Mouse (Mus musculus): ENCODE results near the gene Ntng2. TPM values are rescaled to one million over a fixed set of nuclear protein-coding genes. Genes with fewer than 3 reads are reported as not detected.
A peak's percentile ranks its signal among the peaks of the same experiment; 100 is the strongest.

Ntng2 gene
- total RNA-seq (2022): 100 to 1,000 TPM in 3 of 4 experiments, 10 to 100 TPM in 1; 94.3 to 106 (median 105) TPM

GRCm38 (mm10) chr2:29252599-29253204 lies at the start of gene Ntng2:
Gene Ntng2, minus strand, starts transcription at chr2:29253005.
- DNase-seq (ENCODE audit: low spot score in 2 of 2): peak; percentile 41 to 53

DNA sequence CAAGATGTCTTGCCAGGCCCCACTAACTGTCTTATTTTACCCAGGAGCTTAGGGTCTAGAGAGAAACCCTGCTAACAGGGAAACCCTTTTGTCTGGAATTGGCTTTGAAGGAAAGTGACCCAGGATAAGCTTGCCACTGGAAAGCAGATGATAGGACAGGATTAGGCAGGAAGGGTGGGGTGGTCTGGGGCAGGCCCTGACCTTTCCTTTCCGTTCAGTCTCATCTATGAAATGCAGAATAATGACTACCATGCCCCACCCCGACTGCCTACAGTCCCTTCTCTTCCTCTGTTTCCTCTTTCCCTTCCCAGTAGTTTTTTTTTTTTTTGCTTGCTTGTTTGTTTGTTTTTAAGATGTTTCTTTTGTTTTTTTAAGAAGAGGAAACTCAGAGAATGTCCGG lies 42.8 kb upstream of the Ntng2 start:
- DNase-seq (ENCODE audit: low spot score in 2 of 2): no peak

- DNase-seq (ENCODE audit: low spot score in 2 of 2): no peak
Observed at GRCm38 (mm10) chr2:29287651-29288050, 34.8 kb upstream of the Ntng2 start.

DNA sequence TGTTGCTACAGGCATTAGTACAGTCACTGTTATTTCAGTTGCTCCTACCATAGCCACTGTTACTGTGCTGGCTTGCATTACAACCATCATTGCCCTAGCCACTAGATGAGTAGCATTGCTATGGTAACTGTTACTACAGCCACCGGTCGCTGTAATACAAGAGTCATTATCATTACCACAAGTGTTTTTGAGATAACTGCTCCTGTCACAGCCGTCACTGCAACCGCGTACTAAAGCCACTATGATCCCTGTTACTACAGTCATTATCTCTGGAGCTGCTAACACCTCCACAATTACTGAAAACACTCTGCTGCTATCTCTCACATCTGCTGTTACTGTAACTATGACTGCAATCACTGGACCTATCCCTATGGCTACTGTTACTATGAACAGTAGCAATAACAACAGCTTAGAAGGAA lies 24.9 kb upstream of the Ntng2 start:
- no peak for DNase-seq (ENCODE audit: low spot score in 2 of 2)

DNA sequence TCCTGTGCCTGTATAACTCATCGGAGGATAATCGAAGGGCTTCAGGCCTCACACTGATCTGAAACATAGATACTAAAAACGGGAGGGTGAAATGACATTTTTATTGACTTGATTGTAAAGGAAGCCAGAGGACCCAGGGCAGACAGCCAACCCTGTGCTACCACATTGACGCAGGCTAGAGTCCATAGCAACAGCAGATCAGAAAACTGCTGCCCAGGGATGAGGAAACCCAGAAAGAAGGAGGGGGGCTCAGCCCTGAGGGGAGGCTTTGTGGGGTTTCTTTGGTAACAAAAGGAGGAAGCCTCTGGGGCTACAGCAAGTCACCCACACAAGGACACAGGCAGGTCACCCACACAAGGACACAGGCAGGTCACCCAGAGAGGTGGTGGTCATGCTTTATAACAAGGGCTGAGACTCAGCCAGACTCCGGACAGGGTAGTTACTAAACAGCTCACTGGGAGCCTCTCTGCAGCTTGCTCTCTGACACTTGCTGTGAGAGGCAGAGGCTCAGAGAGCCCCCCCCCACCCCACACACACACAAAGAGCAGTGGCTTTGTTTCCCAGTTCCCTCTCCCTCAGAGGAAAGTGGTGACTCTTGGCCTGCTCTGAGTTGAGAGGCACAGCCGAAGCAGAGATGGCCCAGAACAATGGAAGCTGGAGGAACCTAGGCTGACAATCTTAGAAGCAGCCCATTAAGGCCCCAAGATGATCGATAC lies 19.2 kb upstream of the Ntng2 start:
- no peak for DNase-seq (ENCODE audit: low spot score in 2 of 2)

DNA sequence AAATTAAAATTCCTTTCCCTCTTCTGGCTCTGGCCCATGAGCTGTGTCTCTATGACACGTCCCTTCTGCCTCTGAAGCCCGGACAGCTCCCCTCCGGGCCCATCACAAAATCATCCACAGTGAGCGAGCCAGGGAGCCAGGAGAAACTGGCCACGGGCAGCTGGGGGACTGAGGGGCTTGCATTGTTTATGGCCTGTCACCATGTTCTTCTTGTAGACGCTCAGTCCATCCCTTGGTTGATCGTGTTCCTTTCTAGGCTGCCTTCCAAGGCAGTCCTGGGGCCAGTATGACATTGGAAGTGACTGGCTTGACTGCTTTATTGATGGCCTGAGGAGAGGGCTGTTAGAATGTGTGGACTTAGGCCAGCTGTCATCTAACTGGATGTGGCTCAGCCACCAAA lies 18.3 kb upstream of the Ntng2 start:
- no peak for DNase-seq (ENCODE audit: low spot score in 2 of 2)

GRCm38 (mm10) chr2:29266810-29267209 lies 14.0 kb upstream of the Ntng2 start:
- DNase-seq (ENCODE audit: low spot score in 2 of 2): no peak

DNA sequence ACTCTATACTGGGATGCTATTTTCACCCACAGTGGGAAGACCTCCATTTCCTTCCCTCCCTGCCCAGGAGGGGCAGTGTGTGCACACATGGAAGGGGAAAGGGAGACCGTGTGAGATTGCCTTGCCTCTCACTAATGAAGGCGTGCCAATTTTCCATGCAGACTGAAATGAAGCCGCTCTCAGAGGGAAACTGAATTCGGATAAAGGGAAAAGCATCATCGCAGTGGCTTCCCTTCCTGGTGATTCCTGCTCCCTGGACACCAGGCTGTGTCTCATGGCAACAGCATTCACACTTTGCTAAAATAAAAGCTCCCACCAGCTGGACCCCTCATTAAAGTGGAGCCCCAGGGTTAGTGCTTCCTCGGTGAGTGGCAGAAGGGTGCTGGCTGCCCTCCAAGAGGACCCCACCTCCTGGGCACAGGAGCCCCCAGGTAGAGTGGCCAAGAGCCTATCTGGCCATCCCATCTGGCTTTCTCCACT lies 9.7 kb upstream of the Ntng2 start:
- no peak for DNase-seq (ENCODE audit: low spot score in 2 of 2)

DNA sequence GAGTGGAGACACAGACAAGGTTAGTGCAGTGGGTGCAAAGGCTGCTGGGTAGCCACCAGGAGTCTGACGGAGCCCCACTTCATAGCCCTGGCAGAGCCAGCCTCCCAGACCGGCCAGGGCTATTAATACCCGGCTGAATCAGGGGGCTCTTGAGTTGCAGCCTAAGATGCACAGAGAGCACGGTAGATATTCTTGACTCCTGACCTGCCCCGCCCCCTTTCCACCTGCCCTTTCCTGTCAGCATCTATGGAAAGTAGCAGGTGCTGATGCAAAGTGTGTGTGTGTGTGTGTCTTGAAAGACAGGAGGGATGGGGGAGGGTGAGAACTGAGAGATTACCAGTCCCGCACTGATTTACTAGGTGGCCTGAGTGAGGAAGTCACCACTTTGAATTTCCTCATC lies 8.3 kb upstream of the Ntng2 start:
- no peak for DNase-seq (ENCODE audit: low spot score in 2 of 2)

GRCm38 (mm10) chr2:29253205-29253865 lies 530 bp upstream of the Ntng2 start:
- DNase-seq (ENCODE audit: low spot score in 2 of 2): peak; percentile 71 to 72

GRCm38 (mm10) chr2:29252059-29252598 lies 676 bp downstream of the Ntng2 start:
- DNase-seq (ENCODE audit: low spot score in 2 of 2): peak in 1 of 2 experiments; percentile 37

DNA sequence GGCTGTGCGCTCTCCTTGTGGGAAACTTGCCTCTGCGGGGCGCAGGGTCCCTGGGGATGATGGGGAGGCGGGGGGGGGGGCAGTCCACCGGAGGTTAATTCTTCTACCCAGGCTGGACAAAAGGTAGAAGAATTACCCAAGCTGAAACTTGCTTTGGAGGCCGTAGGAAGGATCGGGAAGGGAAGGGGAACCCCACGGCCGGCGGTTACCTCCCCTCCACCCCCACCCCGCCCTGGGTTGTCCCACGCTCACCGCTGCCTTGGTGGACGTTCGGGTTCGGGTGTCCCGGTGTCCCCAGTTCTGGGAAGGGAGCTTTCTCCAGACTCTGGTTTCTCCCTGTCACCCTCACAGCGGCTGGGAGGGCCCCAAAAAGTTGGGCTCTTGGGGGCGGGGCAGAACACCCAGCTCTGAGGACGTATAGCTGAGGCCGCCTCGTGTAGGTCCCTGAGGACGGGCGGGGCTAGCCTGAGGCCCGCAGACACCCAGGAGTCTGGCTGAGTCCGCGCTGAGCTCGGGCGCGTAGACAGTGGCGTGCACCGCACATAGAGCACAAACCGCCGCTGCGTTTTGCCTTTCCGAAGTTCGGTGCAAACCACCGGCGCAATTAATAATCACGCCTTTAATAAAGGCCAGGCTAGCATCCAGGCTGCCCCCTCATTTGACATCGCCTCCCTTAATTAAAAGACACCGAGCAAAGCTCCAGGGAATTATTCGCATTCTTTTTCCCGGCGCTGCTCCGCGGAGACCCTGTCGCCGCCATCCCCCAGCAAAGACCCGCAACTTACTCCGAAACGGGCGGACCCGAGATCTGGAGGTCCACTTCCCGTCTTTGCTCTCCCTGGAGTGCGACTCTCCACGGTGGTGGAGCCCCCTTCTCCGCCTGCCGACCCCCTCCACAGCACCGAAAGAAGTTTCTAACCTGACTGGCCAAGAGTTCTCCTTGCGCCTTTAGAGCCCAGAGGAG lies 1.4 kb downstream of the Ntng2 start:
- DNase-seq (ENCODE audit: low spot score in 2 of 2): peak in 1 of 2 experiments; percentile 32

DNA sequence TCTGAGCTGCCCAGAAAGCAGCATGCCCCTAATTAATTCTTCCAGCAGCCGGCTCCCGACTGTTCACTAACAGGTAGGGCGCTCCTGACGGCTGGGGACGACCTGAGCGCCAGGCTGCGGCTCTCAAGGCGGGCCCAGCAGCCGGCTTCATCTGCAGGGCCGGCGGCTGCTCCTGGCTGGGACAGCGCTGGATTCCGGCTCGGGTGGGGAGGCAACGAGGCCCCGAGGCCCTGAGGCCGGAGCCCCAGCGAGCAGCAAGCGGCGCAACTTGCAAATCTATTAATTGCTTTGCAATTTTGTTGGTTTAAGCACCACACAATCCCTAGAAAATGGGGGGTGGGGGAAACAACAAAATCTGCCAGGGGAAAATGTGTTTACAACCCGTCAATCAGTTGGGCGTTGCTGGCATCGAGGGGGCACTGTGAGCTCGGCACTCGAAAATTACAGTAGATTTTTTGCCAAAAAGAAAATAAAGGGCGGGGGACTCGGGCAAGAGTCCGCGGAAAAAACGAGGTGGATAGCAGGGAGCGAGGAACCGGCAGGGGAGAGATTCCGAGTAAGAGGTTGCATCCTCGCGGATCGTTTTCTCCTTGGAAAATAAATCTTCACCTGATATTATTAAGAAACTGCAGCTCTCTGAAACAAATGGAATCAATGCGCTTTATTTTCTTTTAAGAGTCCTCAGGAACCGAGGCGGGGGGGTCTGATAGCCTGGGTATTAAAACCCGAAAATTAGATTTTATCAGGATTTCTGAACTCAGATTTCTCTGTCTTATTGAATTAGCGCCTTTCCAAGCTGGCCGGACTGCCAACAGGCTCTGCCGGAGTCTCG lies 2.3 kb downstream of the Ntng2 start:
- no peak for DNase-seq (ENCODE audit: low spot score in 2 of 2)

DNA sequence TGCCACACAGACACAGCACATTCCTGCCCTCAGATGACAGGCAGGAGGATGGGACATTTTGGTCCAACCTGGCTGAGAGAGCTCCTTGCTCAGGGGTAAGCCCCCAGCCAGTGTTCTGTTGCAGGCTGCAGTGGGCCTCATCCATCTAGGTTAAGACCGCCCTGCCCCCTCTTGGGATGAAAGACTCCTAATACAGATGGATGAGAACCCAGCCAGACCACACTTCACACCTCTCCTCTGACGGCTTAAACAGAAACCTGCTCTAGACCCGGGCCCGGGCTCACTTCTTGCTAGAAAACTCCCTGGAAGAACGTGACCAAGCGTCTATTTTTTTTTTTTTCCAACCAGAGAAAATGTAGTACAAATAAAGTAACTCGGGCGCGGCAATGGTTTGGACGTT lies 3.0 kb downstream of the Ntng2 start:
- no peak for DNase-seq (ENCODE audit: low spot score in 2 of 2)

GRCm38 (mm10) chr2:29248551-29248950 lies 4.3 kb downstream of the Ntng2 start:
- DNase-seq (ENCODE audit: low spot score in 2 of 2): no peak

- no peak for DNase-seq (ENCODE audit: low spot score in 2 of 2)
Observed at GRCm38 (mm10) chr2:29247386-29247785, 5.4 kb downstream of the Ntng2 start.

DNA sequence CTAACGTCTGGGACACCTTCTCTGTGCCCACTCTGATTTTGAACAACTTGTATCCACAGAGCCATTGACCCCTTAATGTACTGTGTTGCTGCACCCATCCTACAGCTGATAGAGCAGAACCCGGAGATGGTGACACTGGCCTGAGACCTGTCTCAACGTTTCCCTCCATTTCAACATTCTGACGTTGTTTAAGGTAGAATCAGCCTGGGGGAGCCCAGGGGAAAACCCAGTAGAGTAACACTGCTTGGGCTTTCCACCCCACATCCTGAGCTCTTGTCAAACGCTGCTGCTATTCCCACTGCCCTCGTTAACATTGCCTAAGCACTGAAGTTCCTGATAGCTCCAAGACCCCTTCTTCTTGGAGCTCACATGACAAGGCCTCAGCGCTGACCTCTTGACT lies 5.9 kb downstream of the Ntng2 start:
- DNase-seq (ENCODE audit: low spot score in 2 of 2): no peak

DNA sequence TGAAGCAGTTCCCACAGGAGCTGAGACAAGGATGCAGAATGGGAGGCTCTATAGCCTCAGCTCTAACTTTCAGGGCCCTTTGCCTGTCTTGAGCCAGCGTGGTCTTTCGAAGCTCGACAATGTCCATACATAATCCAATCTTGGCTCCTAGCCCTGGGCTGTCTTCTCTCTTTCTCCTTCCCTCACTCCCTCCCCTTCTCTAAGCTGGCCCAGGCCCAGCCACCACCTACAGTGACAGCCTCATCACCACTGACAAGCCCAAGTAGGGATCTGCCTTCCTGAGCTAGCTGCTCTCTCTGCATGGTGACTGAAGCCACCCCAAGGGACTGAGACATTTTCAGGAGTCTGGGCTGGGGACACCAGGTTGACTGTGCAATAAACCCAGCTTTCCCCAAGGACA lies 6.5 kb downstream of the Ntng2 start:
- DNase-seq (ENCODE audit: low spot score in 2 of 2): no peak

- DNase-seq (ENCODE audit: low spot score in 2 of 2): no peak
Observed at GRCm38 (mm10) chr2:29245341-29245779, 7.4 kb downstream of the Ntng2 start.

- peak; percentile 53 to 64 for DNase-seq (ENCODE audit: low spot score in 2 of 2)
Observed at GRCm38 (mm10) chr2:29239329-29239728, 13.5 kb downstream of the Ntng2 start.

All from layer of hippocampus, adult 8-10 months (tissue).